Mouse (Mus musculus) heart, postnatal 0 days (tissue): Measurements from ENCODE around the gene Lhfp.

ENCODE experiments used
- CTCF ChIP-seq: IDR thresholded peaks from 2 replicates; pipeline ENCODE4 v1.5.1; 2016; ENCODE audit warnings: antibody characterized with exemption, control low read depth, low read depth
- EP300 ChIP-seq: IDR thresholded peaks from 2 replicates; pipeline ENCODE4 v1.6.1; 2016; ENCODE audit warnings: antibody characterized with exemption, low read depth

GRCm38 (mm10) chr3:53293901-53294433 lies 252.6 kb downstream of the Lhfp start:
- TF ChIP-seq EP300 (no peak), CTCF (no peak)
